Mouse (Mus musculus) embryonic facial prominence, embryonic 13.5 days (tissue): ENCODE results near the gene Fus. TPM values are rescaled to one million over a fixed set of nuclear protein-coding genes. Genes with fewer than 3 reads are reported as not detected.

Source experiments
- ATAC-seq: fragments of 200-750 bp; cut with Nextera tagmentation; 2 replicates; pipeline ENCODE4 v1.8.0; 2017; ENCODE audit warnings: low read depth; ENCODE audit not compliant: insufficient number of reproducible peaks, insufficient read depth, low FRiP score, low TSS enrichment
- H3K27ac ChIP-seq: fragments of 300-500 bp; sonication (generic); 2 replicates; pipeline ENCODE4 v1.5.1; 2015; ENCODE audit warnings: moderate library complexity, mild to moderate bottlenecking, inconsistent platforms
- H3K27me3 ChIP-seq: fragments of 300-500 bp; sonication (generic); 2 replicates; pipeline ENCODE4 v1.6.1; 2015; ENCODE audit warnings: mild to moderate bottlenecking, inconsistent platforms
- H3K36me3 ChIP-seq: fragments of 300-500 bp; sonication (generic); 2 replicates; pipeline ENCODE4 v1.6.1; 2015; ENCODE audit warnings: mild to moderate bottlenecking, inconsistent platforms
- H3K4me1 ChIP-seq: fragments of 300-500 bp; sonication (generic); 2 replicates; pipeline ENCODE4 v1.6.1; 2015; ENCODE audit warnings: inconsistent platforms
- H3K4me2 ChIP-seq: fragments of 300-500 bp; sonication (generic); 2 replicates; pipeline ENCODE4 v1.6.1; 2015; ENCODE audit warnings: moderate library complexity, mild to moderate bottlenecking, inconsistent platforms
- H3K4me3 ChIP-seq: fragments of 300-500 bp; sonication (generic); 2 replicates; pipeline ENCODE4 v1.5.1; 2015; ENCODE audit warnings: mild to moderate bottlenecking, inconsistent platforms
- H3K9ac ChIP-seq: fragments of 300-500 bp; sonication (generic); 2 replicates; pipeline ENCODE4 v1.6.1; 2015; ENCODE audit warnings: mild to moderate bottlenecking, inconsistent platforms
- H3K9me3 ChIP-seq: fragments of 300-500 bp; sonication (generic); 2 replicates; pipeline ENCODE4 v1.6.1; 2016; ENCODE audit warnings: inconsistent platforms
- WGBS: fragments of 180-500 bp; shearing (Covaris S2); methylation state at CpG from one replicate; pipeline ENCODE4 v1.1.7; 2015; ENCODE audit warnings: mixed read lengths; 5-methylcytosine and 5-hydroxymethylcytosine counted together
- polyA plus RNA-seq: library from polyadenylated mRNA; unstranded; fragments of >200 nt; fragmentation: Nextera tagmentation; extraction: Ambion mirVana; gene quantifications from 2 replicates; pipeline ENCODE4 v1.2.1, GENCODE M21; 2015

Gene Fus
- polyA plus RNA-seq: 540 and 577 TPM in 2 replicates

- Histone ChIP-seq H3K36me3 (peaks cover 26% of the 10 kb centered on the region), H3K4me2 (peak within 1 kb of the TSS; percentile 85), H3K9ac (peak within 1 kb of the TSS; percentile 98), H3K4me3 (peak within 1 kb of the TSS; percentile 88), H3K27me3 (no peaks in the 10 kb centered on the region), H3K9me3 (no peaks in the 10 kb centered on the region), H3K4me1 (peaks cover 20% of the 10 kb centered on the region), H3K27ac (peak within 1 kb of the TSS; percentile 97)
- ATAC-seq: peak; percentile 92
- WGBS: under 1% methylated on average over 92 of the region's 92 CpGs
Measured at GRCm38 (mm10) chr7:127967004-127967921, at the start of gene Fus. Gene Fus (plus strand): TSS chr7:127967457.

DNA sequence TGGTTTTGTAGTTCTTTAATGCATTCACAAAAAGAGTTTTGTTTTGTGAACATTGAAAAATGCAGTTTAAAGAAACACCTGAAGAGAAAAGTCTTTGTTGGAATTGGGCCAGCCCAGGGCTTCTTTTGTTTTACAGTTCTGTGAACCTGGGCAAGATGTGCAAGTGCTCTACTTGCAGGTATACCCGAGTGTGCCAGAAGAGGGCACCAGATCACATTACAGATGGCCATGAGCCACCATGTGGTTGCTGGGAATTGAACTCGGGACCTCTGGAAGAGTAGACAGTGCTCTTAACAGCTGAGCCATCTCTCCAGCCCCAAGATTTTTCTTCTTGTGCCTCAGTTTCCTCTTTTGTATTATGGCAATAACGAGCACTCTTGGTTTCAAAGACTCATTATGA is 49.1 kb upstream of the Fus start:
- Histone ChIP-seq H3K9me3 (no peaks in the 10 kb centered on the region), H3K4me1 (peaks cover 3% of the 10 kb centered on the region), H3K9ac (no peak overlapping the region), H3K27me3 (no peaks in the 10 kb centered on the region), H3K27ac (no peak overlapping the region), H3K4me2 (no peak overlapping the region), H3K4me3 (no peak overlapping the region), H3K36me3 (peaks cover 67% of the 10 kb centered on the region)
- no peak for ATAC-seq
- WGBS: 54% methylated on average over 3 of the region's 3 CpGs

- H3K36me3 ChIP-seq: peaks cover 77% of the 10 kb centered on the region
- no peak for ATAC-seq
- H3K9ac ChIP-seq: no peak overlapping the region
- H3K4me1 ChIP-seq: no peaks in the 10 kb centered on the region
- no peaks in the 10 kb centered on the region for H3K9me3 ChIP-seq
- H3K27me3 ChIP-seq: no peaks in the 10 kb centered on the region
- H3K4me2 ChIP-seq: no peak overlapping the region
- whole genome bisulfite sequencing: 74% methylated on average over 7 of the region's 7 CpGs
- H3K4me3 ChIP-seq: no peak overlapping the region
- H3K27ac ChIP-seq: no peak overlapping the region
Measured at GRCm38 (mm10) chr7:127919290-127919689, 48.0 kb upstream of the Fus start.

GRCm38 (mm10) chr7:127921516-127921915 is 45.7 kb upstream of the Fus start:
- Histone ChIP-seq H3K4me2 (no peak overlapping the region), H3K27me3 (no peaks in the 10 kb centered on the region), H3K4me3 (no peak overlapping the region), H3K27ac (no peak overlapping the region), H3K9ac (no peak overlapping the region), H3K36me3 (peaks cover 82% of the 10 kb centered on the region), H3K4me1 (peaks cover 6% of the 10 kb centered on the region; the same call in 1 of the 2 replicates), H3K9me3 (no peaks in the 10 kb centered on the region)
- WGBS: 70% methylated on average over 8 of the region's 8 CpGs
- ATAC-seq: no peak

GRCm38 (mm10) chr7:127922451-127923275 is 44.6 kb upstream of the Fus start:
- 82% methylated on average over 6 of the region's 6 CpGs for WGBS
- H3K9me3 ChIP-seq: no peaks in the 10 kb centered on the region

GRCm38 (mm10) chr7:127923714-127924113 is 43.5 kb upstream of the Fus start:
- Histone ChIP-seq H3K4me1 (peaks cover 6% of the 10 kb centered on the region; the same call in 1 of the 2 replicates), H3K4me2 (no peak overlapping the region), H3K36me3 (peaks cover 69% of the 10 kb centered on the region), H3K9ac (no peak overlapping the region), H3K9me3 (no peaks in the 10 kb centered on the region), H3K27ac (no peak overlapping the region), H3K27me3 (peaks cover 11% of the 10 kb centered on the region), H3K4me3 (no peak overlapping the region)
- no peak for ATAC-seq
- WGBS: 75% methylated on average over 5 of the region's 5 CpGs

More at GRCm38 (mm10) chr7:127922451-127923275, 44.6 kb upstream of the Fus start:
- Histone ChIP-seq H3K4me2 (no peak overlapping the region), H3K4me1 (peaks cover 6% of the 10 kb centered on the region; the same call in 1 of the 2 replicates), H3K4me3 (no peak overlapping the region), H3K27me3 (peaks cover 1% of the 10 kb centered on the region; the same call in 1 of the 2 replicates), H3K36me3 (peaks cover 79% of the 10 kb centered on the region), H3K9ac (no peak overlapping the region), H3K27ac (no peak overlapping the region)
- no peak for ATAC-seq

- no peak overlapping the region for H3K4me2 ChIP-seq
- WGBS: 52% methylated on average over 5 of the region's 5 CpGs
- peaks cover 64% of the 10 kb centered on the region for H3K36me3 ChIP-seq
- no peak overlapping the region for H3K9ac ChIP-seq
- H3K4me1 ChIP-seq: peaks cover 16% of the 10 kb centered on the region
- H3K4me3 ChIP-seq: no peak overlapping the region
- H3K9me3 ChIP-seq: no peaks in the 10 kb centered on the region
- no peak for ATAC-seq
- peak overlapping the region; percentile 68 for H3K27ac ChIP-seq
- peaks cover 27% of the 10 kb centered on the region for H3K27me3 ChIP-seq
Measured at GRCm38 (mm10) chr7:127925252-127925651, 42.0 kb upstream of the Fus start.

DNA sequence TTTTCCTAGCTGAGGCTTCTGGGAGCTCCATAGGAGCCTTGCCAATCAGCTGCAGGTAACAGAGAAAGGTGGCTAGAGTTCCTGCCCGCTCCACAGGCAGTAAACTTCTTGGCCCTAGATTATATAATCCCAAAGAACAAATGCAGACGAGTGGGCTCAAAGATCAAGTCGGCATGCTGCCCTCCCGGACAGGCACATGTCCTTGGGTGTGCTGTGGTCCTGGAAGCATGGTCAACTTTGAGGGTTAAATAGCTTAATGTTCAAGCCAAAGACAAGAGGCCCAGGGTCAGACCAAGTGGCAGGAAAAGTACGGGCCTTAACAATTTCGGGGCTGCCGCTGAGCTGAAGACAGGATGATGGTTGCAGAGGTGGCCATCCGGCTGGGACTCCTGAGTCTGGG is 41.2 kb upstream of the Fus start:
- no peak for ATAC-seq
- H3K9me3 ChIP-seq: no peaks in the 10 kb centered on the region
- H3K4me1 ChIP-seq: peaks cover 16% of the 10 kb centered on the region
- WGBS: 84% methylated on average over 8 of the region's 8 CpGs
- peaks cover 32% of the 10 kb centered on the region for H3K27me3 ChIP-seq
- no peak overlapping the region for H3K4me3 ChIP-seq
- H3K27ac ChIP-seq: peak overlapping the region; percentile 68
- H3K4me2 ChIP-seq: no peak overlapping the region
- peaks cover 56% of the 10 kb centered on the region for H3K36me3 ChIP-seq
- H3K9ac ChIP-seq: no peak overlapping the region

GRCm38 (mm10) chr7:127926846-127927245 is 40.4 kb upstream of the Fus start:
- 83% methylated on average over 11 of the region's 11 CpGs for WGBS
- peaks cover 52% of the 10 kb centered on the region for H3K36me3 ChIP-seq
- H3K4me2 ChIP-seq: no peak overlapping the region
- peaks cover 23% of the 10 kb centered on the region for H3K4me1 ChIP-seq
- ATAC-seq: no peak
- H3K9ac ChIP-seq: no peak overlapping the region
- no peaks in the 10 kb centered on the region for H3K9me3 ChIP-seq
- H3K4me3 ChIP-seq: no peak overlapping the region
- H3K27ac ChIP-seq: no peak overlapping the region
- H3K27me3 ChIP-seq: peaks cover 32% of the 10 kb centered on the region

GRCm38 (mm10) chr7:127927726-127928125 is 39.5 kb upstream of the Fus start:
- peak overlapping the region; percentile 60; the same call in 1 of the 2 replicates for H3K4me2 ChIP-seq
- H3K27me3 ChIP-seq: peaks cover 32% of the 10 kb centered on the region
- no peak overlapping the region for H3K9ac ChIP-seq
- no peak overlapping the region for H3K27ac ChIP-seq
- H3K36me3 ChIP-seq: peaks cover 43% of the 10 kb centered on the region
- WGBS: 82% methylated on average over 11 of the region's 11 CpGs
- ATAC-seq: no peak
- no peaks in the 10 kb centered on the region for H3K9me3 ChIP-seq
- peaks cover 28% of the 10 kb centered on the region for H3K4me1 ChIP-seq
- H3K4me3 ChIP-seq: no peak overlapping the region

- WGBS: 53% methylated on average over 5 of the region's 5 CpGs
- H3K4me3 ChIP-seq: peak overlapping the region; percentile 43
Measured at GRCm38 (mm10) chr7:127928596-127928995, 38.7 kb upstream of the Fus start.

More at GRCm38 (mm10) chr7:127928596-127928995, 38.7 kb upstream of the Fus start:
- H3K27ac ChIP-seq: no peak overlapping the region
- no peak for ATAC-seq
- H3K36me3 ChIP-seq: peaks cover 35% of the 10 kb centered on the region
- peaks cover 32% of the 10 kb centered on the region for H3K27me3 ChIP-seq
- peak overlapping the region; percentile 60 for H3K4me2 ChIP-seq
- no peaks in the 10 kb centered on the region for H3K9me3 ChIP-seq
- peaks cover 28% of the 10 kb centered on the region for H3K4me1 ChIP-seq
- H3K9ac ChIP-seq: peak overlapping the region; percentile 70; the same call in 1 of the 2 replicates
